Mouse (Mus musculus) right cerebral cortex, postnatal 36 days (tissue): ENCODE results near the gene Bcl7a.
A peak's percentile ranks its signal among the peaks of the same experiment; 100 is the strongest.

Experiments
- DNase-seq, 2 experiments: peaks; one replicate each; pipeline ENCODE4 v3.0.0; 2022; ENCODE audit warnings: low spot score in 2 of 2, mixed read lengths in 1 of 2

Bcl7a gene

GRCm38 (mm10) chr5:123327686-123328085 lies 15.9 kb upstream of the Bcl7a start:
- DNase-seq, result no peak

- DNase-seq, result no peak
These were observed 10.1 kb upstream of the Bcl7a start for GRCm38 (mm10) chr5:123333566-123333965.

DNA sequence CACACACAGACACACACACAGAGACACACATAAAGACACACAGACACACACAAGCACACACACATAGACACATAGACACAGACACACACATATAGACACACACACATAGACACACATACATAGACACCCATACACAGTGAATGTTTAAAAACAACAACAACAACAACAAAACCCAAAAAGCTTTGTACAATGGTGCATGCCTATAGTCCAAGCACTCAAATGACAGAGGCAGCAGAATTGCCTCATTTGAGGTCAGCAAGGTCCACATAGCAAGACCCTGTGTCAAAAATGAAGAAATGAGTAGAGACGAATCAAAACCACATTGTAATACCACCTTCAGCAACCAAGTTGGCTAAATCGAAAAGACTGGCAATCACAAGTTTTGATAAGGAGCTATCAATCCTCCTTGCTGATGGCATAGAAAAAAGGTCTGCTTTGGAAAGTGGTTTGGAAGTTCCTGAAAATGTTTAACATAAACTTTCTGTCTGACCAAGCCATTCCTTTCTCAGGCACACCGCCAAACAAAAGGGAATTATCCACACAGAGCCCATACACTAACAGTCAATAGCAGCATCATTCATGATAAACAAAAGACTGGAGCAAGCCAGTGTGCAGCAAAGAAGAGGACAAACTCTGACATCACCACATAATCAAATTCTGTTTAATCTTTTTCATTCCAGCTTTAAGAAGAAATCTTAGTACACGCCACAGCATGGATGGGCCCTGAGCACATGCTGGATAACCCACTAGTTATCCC lies 7.3 kb upstream of the Bcl7a start:
- DNase-seq, result no peak

DNA sequence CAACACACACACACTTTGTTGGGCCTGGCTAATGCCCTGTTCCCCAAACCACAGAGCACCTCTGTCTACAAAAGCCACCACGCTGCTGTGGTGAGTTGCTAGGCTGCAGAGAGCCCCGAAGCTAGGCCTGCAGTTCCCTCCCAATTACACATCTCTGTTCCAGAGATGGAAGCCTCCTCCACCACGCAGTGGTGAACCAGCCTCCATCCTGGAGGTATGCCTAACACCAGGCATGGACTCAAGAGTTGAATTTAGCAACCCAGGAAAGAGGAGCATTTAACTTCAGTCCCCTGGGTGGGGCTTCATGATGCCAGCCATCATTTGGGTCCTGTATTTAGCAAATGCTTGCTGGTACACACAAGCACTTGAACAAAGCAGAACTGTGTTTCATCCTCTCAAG lies 5.2 kb upstream of the Bcl7a start:
- DNase-seq, result peak in 1 of 2 experiments; percentile 42

- no peak for DNase-seq
These were observed 961 bp downstream of the Bcl7a start for GRCm38 (mm10) chr5:123344628-123344962.

DNA sequence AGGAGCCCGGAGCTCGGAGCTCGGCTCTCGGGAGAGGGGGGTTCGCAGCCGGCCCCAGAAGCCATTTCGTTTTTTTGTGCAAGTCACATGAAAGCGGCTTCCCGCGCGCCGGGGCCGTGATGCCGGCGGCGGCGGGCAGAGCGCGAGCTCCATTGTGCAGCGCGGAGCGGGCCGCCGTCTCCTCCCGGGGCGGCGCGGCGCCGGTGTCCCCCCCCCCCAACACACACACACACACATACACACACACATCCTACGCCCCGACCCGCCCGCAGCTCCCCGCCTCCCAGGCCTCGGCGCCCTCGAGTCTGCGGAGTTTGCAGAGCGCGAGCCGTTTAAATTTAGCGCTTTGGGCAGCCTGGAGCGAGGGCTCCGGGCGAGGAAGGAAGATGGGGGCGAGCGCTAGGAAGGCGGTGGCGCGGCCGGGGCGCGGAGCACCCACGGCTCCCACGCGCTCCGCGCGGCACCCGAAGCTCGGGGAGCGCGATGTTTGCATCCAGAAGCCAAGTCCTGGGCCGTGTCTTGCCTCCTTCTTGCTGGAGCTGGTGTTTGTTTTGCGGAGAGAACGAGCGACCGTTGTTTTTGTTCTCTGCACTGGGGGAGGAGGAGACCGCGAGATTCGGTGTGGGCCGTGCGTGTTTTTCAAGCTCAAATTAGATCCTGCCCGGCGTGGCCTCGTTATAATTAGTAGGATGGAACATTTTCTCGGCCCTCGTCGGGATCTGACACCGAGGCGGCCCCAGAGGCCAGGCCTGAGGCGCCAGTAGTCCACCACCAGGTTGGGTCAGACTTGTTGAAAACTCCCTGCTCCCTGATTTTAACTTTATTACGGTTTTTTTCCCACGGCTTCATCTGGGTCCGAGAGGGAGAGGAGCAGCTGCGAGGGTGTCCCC lies 1.6 kb downstream of the Bcl7a start:
- peak; percentile 26 to 37 for DNase-seq

GRCm38 (mm10) chr5:123345853-123346654 lies 2.4 kb downstream of the Bcl7a start:
- DNase-seq, result peak; percentile 32 to 50

- DNase-seq, result no peak
These were observed 3.2 kb downstream of the Bcl7a start for GRCm38 (mm10) chr5:123346701-123347270.

GRCm38 (mm10) chr5:123347985-123348384 lies 4.4 kb downstream of the Bcl7a start:
- DNase-seq, result no peak

GRCm38 (mm10) chr5:123350386-123350785 lies 6.8 kb downstream of the Bcl7a start:
- DNase-seq, result no peak

GRCm38 (mm10) chr5:123355918-123356317 lies 12.3 kb downstream of the Bcl7a start:
- DNase-seq, result no peak

DNA sequence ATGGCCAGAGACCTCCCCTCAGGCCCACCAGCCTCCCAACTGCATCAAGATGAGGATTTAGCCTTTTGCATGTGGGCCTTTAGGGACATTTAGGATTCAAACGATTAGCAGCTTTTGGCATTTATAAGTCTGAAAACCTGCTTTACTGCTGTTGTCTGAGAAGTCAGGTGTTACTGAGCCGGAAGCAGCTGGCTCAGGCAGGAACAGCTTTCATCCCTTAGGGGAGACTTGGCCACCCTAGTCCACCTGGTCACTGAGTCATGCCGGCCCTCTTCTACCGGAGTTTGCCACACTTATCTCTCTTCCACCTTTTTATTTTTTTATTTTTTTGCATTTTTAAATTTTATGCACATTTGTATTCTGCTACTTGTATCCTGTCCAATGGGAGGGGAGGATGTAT lies 13.6 kb downstream of the Bcl7a start:
- no peak for DNase-seq

GRCm38 (mm10) chr5:123359431-123359830 lies 15.8 kb downstream of the Bcl7a start:
- no peak for DNase-seq

GRCm38 (mm10) chr5:123362911-123363310 lies 19.3 kb downstream of the Bcl7a start:
- no peak for DNase-seq

DNA sequence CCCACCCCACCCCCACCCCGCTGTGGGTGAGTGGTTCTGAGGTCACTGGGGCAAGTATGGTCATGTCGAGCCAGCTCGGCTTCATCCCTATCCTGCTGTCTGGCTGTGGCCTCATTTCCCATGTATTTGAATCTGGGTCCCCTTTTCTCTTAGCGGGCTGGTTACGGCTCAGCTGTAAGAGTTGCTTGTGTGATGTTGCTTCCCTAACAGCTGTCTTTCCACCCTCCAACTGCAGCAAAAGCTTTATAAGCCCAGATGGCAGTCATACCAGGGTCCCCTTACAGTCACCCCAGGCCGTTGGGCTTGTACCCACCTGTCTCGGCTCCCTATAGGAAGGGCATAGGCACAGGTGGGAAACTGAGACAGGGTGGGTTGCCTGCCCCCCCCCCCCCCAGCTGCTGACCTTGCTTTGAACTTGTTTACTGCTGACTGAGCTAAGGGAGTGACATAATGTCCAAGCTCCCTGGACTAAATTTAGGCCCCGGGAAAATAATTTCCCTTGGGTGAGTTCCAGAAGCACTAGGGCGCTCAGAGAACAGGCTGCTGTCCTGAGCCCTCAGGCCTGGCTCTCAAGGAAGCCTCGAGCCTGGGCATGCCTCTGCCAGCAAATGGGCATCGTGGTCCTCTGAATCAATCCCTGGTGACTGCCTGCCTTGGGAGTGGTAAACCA lies 20.8 kb downstream of the Bcl7a start:
- no peak for DNase-seq

DNA sequence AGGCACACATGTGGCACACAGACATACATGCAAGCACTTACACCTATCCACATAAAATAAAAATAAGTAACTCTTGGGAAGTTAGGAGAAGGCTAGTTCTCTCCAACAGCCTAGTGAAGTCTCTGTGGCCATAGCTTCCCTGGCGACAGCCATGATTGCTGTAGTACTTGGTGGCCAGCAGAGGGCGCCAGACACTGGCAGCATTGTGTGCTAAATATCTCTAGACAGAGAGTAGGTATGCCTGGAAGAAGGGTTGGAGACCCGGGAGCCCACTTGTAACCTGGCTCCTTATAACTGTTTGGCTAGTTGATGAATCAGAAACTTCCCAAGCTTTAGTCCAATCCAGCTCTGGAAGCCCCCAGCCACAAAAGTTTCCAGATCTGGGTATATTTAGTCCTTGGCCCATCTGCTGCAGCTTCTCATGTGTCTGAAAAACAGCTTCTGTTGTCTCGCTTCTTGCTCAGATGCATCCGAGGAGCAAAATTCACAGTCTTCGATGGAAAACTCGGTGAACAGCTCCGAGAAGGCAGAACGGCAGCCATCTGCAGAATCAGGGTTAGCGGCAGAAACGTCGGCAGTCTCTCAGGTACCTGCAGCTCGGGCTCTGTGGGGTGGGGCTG lies 25.3 kb downstream of the Bcl7a start:
- no peak for DNase-seq

- DNase-seq, result no peak
These were observed 26.4 kb downstream of the Bcl7a start for GRCm38 (mm10) chr5:123370049-123370448.

GRCm38 (mm10) chr5:123375262-123375661 lies 31.6 kb downstream of the Bcl7a start:
- no peak for DNase-seq

- DNase-seq, result no peak
These were observed 32.3 kb downstream of the Bcl7a start for GRCm38 (mm10) chr5:123375793-123376452.

DNA sequence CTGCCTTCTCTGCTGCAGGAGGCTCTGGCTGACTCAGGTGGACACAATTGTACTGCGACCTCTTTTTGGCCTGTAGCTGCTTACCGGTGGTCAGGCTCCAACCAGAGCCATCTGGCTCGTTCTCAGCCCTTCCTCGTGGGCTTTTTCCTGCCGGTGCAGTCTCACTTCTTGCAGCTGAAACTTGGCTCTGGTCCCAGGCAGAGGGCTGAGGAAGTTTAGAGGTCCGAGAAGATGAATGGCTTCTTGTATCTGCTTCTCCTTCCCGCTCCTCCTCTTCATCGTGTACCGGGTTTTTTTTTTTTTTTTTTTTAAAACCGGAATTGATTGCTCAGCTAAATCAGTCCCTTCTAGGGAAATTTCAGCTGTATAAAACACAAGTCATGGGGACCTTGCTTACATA lies 32.9 kb downstream of the Bcl7a start:
- DNase-seq, result peak in 1 of 2 experiments; percentile 51
